Mouse (Mus musculus) midbrain, embryonic 15.5 days (tissue): ENCODE measurements around the gene Arhgap8. TPM values are rescaled to one million over a fixed set of nuclear protein-coding genes. Genes with fewer than 3 reads are reported as not detected.
"Not testable (repeated sequence)": the region's sequence is repeated elsewhere in the genome, so short reads cannot be mapped to it uniquely, and the experiment has no call there.

Experiments used
- ATAC-seq: fragments of 200-750 bp; cut with Nextera tagmentation; replicated peaks from 2 replicates; pipeline ENCODE4 v1.8.0; 2017; ENCODE audit warnings: moderate TSS enrichment
- H3K27ac ChIP-seq: fragments of 300-500 bp; sonication (generic); 2 replicates; pipeline ENCODE4 v1.5.1; 2015; ENCODE audit warnings: mild to moderate bottlenecking, inconsistent platforms
- H3K27me3 ChIP-seq: fragments of 300-500 bp; sonication (generic); replicated peaks from 2 replicates; pipeline ENCODE4 v1.6.1; 2015; ENCODE audit warnings: inconsistent platforms
- H3K36me3 ChIP-seq: fragments of 300-500 bp; sonication (generic); replicated peaks from 2 replicates; pipeline ENCODE4 v1.6.1; 2015; ENCODE audit warnings: inconsistent platforms
- H3K4me1 ChIP-seq: fragments of 300-500 bp; sonication (generic); 2 replicates; pipeline ENCODE4 v1.6.1; 2015; ENCODE audit warnings: inconsistent platforms
- H3K4me2 ChIP-seq: fragments of 300-500 bp; sonication (generic); 2 replicates; pipeline ENCODE4 v1.6.1; 2015; ENCODE audit warnings: inconsistent platforms, mild to moderate bottlenecking, moderate library complexity
- H3K4me3 ChIP-seq: fragments of 300-500 bp; sonication (generic); 2 replicates; pipeline ENCODE4 v1.5.1; 2015; ENCODE audit warnings: mild to moderate bottlenecking, inconsistent platforms
- H3K9ac ChIP-seq: fragments of 300-500 bp; sonication (generic); 2 replicates; pipeline ENCODE4 v1.6.1; 2015; ENCODE audit warnings: mild to moderate bottlenecking, inconsistent platforms
- H3K9me3 ChIP-seq: fragments of 300-500 bp; sonication (generic); 2 replicates; pipeline ENCODE4 v1.6.1; 2016; ENCODE audit warnings: inconsistent platforms
- WGBS: fragments of 180-500 bp; shearing (Covaris S2); methylation state at CpG from one replicate; pipeline ENCODE4 v1.1.7; 2015; ENCODE audit warnings: mixed read lengths; 5-methylcytosine and 5-hydroxymethylcytosine counted together
- polyA plus RNA-seq: library from polyadenylated mRNA; unstranded; fragments of >200 nt; fragmentation: Nextera tagmentation; extraction: Ambion mirVana; gene quantifications from 2 replicates; pipeline ENCODE4 v1.2.1, GENCODE M21; 2015

The Arhgap8 gene
- polyA plus RNA-seq, 1 experiment from 2014 or later = 0.59 TPM

DNA sequence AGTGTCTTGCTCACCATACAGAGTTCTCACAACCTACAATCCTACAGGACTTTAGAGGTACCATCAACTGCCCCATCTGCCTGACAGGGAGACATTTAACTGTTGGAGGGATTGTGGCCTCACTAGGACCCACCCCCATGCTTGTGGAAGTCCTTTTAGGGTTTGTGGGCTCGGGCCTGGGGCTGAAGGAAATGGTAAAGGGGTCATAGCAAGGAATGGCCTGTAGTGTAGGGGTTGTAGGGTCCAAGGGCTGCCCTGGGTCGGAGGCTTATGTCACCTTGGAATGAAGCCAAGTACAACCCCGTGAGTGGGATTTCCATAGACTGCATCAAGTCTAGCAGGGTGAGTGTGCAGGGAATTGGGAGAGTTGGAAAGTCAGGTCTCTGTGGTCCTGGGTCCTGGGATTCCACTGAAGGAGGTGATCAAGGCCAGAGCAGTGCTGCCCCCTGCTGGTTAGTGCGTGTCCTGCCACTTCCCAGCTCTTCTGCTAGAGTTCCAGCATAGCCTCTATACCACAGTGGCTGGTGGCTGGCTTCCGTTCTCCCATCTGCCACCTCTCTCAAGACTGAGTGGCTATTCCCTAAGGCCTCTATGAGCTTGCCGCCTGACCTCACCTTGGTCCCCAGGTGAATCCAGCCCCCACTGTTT, 19.6 kb upstream of the Arhgap8 start:
- H3K4me1 ChIP-seq = no peaks in the 10 kb centered on the region; the same call in 1 of the 2 replicates
- no peaks in the 10 kb centered on the region for H3K27me3 ChIP-seq
- no peak for ATAC-seq
- no peak overlapping the region for H3K27ac ChIP-seq
- H3K36me3 ChIP-seq = no peaks in the 10 kb centered on the region
- H3K9ac ChIP-seq = no peak overlapping the region
- no peak overlapping the region for H3K4me3 ChIP-seq
- no peaks in the 10 kb centered on the region for H3K9me3 ChIP-seq
- no peak overlapping the region for H3K4me2 ChIP-seq
- WGBS = 47% methylated on average over 6 of the region's 6 CpGs

DNA sequence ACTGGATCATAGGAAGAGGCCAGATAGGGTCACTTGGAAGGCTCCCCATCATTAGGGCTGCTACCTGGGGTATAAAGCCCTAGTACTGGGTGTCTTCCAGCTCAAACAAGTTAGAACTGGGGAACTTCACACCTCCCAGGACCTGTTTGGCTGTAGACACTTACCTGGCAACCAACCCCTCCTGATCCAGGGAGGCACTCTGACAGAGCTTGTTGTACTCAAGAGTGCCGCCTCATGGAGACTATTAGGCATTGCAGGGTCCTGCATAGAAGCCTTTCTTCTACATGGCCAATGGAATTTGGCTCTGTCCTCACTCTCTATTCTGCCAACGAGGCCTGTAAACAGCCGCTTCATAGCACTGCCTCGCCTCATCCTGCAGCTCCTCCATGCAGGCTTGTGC, 17.9 kb upstream of the Arhgap8 start:
- H3K4me2 ChIP-seq = no peak overlapping the region
- no peak overlapping the region for H3K9ac ChIP-seq
- WGBS = 23% methylated on average over 4 of the region's 4 CpGs
- no peak overlapping the region for H3K4me3 ChIP-seq
- H3K27ac ChIP-seq = no peak overlapping the region
- no peaks in the 10 kb centered on the region; the same call in 1 of the 2 replicates for H3K4me1 ChIP-seq
- H3K27me3 ChIP-seq = no peaks in the 10 kb centered on the region
- no peaks in the 10 kb centered on the region for H3K9me3 ChIP-seq
- no peak for ATAC-seq
- H3K36me3 ChIP-seq = no peaks in the 10 kb centered on the region

DNA sequence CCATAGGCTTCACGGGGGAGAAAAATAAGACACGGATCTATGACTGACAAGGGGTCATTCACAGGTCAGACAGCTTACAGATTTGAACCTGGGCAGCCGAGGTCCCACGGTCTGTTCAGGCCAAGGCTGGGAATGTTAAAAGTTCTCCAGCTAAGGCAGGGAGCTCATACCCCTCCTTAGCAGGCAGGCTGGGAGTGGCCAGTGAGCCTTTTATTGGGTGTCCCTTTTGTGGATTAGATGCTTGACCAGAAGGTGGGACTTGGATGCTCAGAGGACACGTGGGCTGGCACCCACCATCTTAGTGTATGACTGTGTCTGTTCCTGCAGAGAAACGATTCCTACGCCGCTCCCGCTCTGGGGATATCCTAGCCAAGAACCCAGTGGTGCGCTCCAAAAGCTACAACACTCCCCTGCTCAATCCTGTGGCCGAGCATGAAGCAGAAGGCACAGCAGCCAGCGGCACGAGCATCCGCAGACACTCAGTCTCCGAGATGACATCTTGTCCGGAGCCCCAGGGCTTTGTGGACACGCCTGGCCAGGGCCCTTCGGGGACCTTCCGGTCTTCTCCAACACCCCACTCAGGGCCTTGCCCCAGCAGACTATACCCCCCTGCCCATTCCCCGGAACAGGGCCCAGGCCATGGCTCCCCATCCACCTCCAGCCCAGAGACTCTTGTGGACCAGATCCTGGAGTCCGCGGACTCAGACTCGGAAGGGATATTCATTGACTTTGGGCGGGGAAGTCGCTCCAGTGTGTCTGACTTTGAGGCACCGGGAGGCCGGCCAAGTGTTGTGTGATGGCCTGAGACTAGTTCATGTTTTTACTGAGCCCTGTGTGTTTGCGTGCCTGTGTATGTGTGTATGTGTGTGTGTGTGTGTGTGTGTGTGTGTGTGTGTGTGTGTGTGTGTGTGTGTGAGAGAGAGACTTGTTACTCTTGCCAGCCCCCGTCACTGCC, 17.2 kb upstream of the Arhgap8 start:
- 88% methylated on average over 29 of the region's 29 CpGs for WGBS
- no peak overlapping the region for H3K27ac ChIP-seq
- H3K4me1 ChIP-seq = no peaks in the 10 kb centered on the region; the same call in 1 of the 2 replicates
- H3K27me3 ChIP-seq = no peaks in the 10 kb centered on the region
- no peak overlapping the region for H3K9ac ChIP-seq
- ATAC-seq = no peak
- no peak overlapping the region for H3K4me3 ChIP-seq
- no peaks in the 10 kb centered on the region for H3K36me3 ChIP-seq
- H3K9me3 ChIP-seq = no peaks in the 10 kb centered on the region
- H3K4me2 ChIP-seq = no peak overlapping the region

DNA sequence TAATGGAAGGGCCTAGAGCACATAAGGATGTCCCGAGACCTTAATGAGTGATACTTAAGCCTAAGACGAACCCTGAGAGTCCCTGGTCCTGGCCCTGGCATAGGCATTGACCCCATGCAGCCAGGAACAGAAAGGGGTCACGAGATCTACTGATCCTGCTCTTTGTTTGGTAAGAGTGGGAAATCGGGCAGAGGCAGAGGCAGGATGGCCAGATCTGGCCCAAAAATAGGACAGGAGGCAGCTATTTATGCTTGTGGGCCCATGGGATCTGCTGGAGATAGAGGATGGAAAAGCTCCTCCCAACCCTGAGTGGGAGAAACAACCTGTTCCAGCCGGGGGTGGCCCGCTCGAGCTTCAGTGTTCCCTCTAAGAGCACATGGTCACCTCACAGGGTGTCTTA, 15.9 kb upstream of the Arhgap8 start:
- Histone ChIP-seq H3K4me3 (no peak overlapping the region), H3K4me1 (no peaks in the 10 kb centered on the region), H3K36me3 (no peaks in the 10 kb centered on the region), H3K27me3 (no peaks in the 10 kb centered on the region), H3K4me2 (no peak overlapping the region), H3K27ac (no peak overlapping the region), H3K9me3 (peaks cover 2% of the 10 kb centered on the region; the same call in 1 of the 2 replicates), H3K9ac (no peak overlapping the region)
- no peak for ATAC-seq
- WGBS = 86% methylated on average over 7 of the region's 7 CpGs

DNA sequence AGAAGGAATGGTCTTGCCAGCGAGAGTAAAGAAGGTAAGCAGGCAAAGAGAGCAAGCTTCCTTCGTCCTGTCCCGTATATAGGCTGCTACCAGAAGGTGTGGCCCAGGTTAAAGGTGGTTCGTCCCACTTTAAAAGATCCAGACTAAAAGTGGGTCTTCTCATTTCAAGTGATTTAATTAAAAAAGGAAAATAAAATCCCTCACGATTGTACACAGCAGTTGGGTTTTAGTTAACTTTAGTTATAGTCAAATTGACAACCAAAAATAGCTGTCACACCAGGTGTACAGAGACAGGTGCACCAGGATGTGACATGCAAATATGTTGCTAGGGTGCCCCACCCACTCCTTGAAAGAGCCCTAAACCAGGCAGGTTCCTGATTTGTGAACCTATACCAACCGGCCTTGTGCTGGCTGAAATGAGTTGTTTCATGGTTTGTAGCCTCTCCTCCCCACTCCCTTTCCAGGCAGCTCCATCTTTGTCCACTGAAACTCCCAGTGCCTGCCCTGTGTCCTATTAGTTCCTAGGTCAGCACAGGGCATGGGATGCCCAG, 14.4 kb upstream of the Arhgap8 start:
- H3K4me2 ChIP-seq = no peak overlapping the region
- ATAC-seq = no peak
- no peaks in the 10 kb centered on the region for H3K4me1 ChIP-seq
- no peak overlapping the region for H3K9ac ChIP-seq
- no peak overlapping the region for H3K4me3 ChIP-seq
- H3K36me3 ChIP-seq = no peaks in the 10 kb centered on the region
- 87% methylated on average over 6 of the region's 6 CpGs for WGBS
- peaks cover 2% of the 10 kb centered on the region; the same call in 1 of the 2 replicates for H3K9me3 ChIP-seq
- H3K27ac ChIP-seq = no peak overlapping the region
- no peaks in the 10 kb centered on the region for H3K27me3 ChIP-seq

DNA sequence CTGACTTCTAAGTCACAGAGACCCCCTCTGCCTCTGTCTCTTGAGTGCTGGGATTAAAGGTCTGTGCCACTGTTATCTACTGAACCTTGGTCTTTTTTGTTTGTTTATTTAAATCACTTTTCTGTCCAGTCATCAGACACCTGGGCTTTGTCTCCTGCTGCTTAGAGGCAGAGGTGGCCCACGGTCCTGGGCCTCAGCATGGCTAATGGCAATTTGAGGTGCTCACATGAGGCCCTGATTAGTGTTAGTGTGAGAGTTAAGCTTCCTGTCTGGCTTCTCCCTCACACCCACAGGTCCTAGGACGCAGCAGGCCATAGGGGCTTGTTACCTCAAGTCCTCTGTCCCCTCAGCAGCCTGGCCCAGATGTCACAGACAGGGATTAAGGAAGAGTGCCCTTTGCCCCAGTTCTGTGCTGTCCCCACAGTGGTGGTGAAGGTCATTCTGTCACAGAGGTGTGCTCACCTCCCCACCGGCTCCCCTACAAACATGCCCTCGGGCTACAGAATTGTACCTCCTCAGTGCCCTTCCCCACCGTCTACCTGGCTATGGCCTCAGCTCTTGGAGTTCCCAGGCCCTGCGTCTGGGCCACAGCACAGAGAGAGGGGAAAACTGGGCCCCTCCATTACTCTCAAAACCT, 12.8 kb upstream of the Arhgap8 start:
- no peak for ATAC-seq
- H3K27ac ChIP-seq = no peak overlapping the region
- no peak overlapping the region for H3K4me2 ChIP-seq
- H3K9ac ChIP-seq = no peak overlapping the region
- H3K4me1 ChIP-seq = no peaks in the 10 kb centered on the region
- 82% methylated on average over 6 of the region's 6 CpGs for WGBS
- peaks cover 2% of the 10 kb centered on the region; the same call in 1 of the 2 replicates for H3K9me3 ChIP-seq
- no peaks in the 10 kb centered on the region for H3K27me3 ChIP-seq
- no peak overlapping the region for H3K4me3 ChIP-seq
- no peaks in the 10 kb centered on the region for H3K36me3 ChIP-seq

DNA sequence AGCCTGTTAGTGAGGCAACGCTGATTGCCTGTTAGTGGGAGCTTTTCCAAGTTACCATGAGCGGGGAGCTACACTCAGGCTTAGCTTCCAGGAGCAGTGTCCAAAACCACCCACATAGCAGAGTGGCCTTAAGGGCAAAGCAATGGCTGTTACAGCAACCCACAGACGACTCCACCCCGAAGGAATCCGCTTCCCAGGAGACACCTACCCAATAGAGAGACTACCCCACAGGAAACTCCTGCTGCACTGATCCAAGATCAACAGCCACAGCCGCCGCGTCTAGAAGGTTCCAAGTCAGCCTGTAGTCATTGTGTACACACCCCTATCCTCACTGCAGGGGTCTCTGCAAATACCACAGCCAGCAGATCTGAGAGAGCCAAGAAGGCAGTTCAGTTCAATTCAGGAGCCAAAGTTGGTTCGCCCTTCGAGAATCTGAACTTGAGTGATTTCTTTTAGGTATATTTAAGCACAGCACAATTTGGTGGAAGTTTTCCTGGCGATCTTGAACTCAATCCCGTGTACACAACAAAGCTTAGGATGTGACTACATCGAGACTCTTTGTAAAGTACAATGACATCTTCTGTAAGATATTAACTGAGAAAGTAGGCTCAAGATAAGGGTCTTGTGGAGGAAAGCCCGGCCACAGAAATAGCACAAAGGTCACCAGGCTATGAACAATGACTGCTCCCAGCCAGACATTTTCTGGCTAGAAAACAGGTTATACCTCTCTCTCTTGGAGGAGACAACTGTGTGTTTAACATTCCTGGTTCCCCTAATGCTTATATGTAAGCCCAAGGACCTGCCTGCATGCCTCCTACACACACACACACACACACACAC, 7.1 kb upstream of the Arhgap8 start:
- Histone ChIP-seq H3K36me3 (no peaks in the 10 kb centered on the region), H3K27ac (no peak overlapping the region), H3K9ac (no peak overlapping the region), H3K4me2 (no peak overlapping the region), H3K27me3 (no peaks in the 10 kb centered on the region), H3K4me1 (peaks cover 8% of the 10 kb centered on the region), H3K9me3 (peaks cover 2% of the 10 kb centered on the region; the same call in 1 of the 2 replicates), H3K4me3 (no peak overlapping the region)
- no peak for ATAC-seq
- 76% methylated on average over 14 of the region's 14 CpGs for WGBS

DNA sequence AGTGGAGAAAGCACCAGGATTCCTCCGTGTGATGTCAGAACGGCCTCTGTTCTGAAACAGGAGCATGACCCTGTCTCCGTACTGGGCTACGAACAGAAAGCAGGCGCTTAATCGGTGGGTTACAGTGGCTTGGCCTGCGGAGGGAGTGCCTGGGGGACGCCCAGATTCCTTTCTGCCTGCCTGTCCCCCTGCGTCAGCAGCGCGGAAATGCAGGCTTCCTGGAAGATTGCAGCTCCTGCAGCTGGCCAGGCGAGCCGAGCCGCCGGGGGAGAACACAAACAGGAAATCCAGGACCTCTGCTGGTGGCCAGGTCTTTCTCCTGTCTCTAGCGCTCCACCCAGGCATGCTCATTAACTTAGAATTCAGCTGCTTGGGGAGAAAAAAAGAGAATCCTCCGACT, 5.1 kb upstream of the Arhgap8 start:
- peak overlapping the region; percentile 71 for H3K27ac ChIP-seq
- H3K4me3 ChIP-seq = peak overlapping the region; percentile 19
- H3K9me3 ChIP-seq = no peaks in the 10 kb centered on the region
- H3K27me3 ChIP-seq = peaks cover 9% of the 10 kb centered on the region
- peak; percentile 70 for ATAC-seq
- under 1% methylated on average over 17 of the region's 17 CpGs for WGBS
- peaks cover 11% of the 10 kb centered on the region for H3K4me1 ChIP-seq
- no peaks in the 10 kb centered on the region for H3K36me3 ChIP-seq
- peak overlapping the region; percentile 48 for H3K4me2 ChIP-seq
- H3K9ac ChIP-seq = peak overlapping the region; percentile 31

DNA sequence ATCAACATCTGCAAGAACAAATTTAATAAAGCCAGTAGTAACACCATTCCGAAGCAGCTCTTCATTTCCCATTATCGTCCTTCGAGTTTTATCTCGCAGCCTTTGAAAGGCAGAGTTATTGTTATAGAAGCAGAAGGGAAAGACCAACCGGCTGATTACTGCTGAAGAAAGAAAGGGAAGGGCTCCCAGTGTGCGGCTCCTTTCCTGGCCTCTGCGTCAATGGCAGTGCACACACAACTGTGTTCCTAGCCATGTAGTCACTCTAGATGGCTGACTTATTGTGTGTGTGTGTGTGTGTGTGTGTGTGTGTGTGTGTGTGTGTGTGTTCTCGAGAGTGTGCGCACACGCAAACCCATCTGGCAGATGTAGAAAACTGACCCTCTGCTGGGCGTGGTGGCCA, 4.7 kb upstream of the Arhgap8 start:
- no peaks in the 10 kb centered on the region for H3K36me3 ChIP-seq
- peaks cover 15% of the 10 kb centered on the region for H3K4me1 ChIP-seq
- ATAC-seq = no peak
- peak overlapping the region; percentile 19 for H3K4me3 ChIP-seq
- WGBS = 32% methylated on average over 11 of the region's 11 CpGs
- H3K27ac ChIP-seq = peak overlapping the region; percentile 71
- peaks cover 13% of the 10 kb centered on the region for H3K27me3 ChIP-seq
- peak overlapping the region; percentile 31; the same call in 1 of the 2 replicates for H3K9ac ChIP-seq
- H3K9me3 ChIP-seq = no peaks in the 10 kb centered on the region
- H3K4me2 ChIP-seq = peak overlapping the region; percentile 48

DNA sequence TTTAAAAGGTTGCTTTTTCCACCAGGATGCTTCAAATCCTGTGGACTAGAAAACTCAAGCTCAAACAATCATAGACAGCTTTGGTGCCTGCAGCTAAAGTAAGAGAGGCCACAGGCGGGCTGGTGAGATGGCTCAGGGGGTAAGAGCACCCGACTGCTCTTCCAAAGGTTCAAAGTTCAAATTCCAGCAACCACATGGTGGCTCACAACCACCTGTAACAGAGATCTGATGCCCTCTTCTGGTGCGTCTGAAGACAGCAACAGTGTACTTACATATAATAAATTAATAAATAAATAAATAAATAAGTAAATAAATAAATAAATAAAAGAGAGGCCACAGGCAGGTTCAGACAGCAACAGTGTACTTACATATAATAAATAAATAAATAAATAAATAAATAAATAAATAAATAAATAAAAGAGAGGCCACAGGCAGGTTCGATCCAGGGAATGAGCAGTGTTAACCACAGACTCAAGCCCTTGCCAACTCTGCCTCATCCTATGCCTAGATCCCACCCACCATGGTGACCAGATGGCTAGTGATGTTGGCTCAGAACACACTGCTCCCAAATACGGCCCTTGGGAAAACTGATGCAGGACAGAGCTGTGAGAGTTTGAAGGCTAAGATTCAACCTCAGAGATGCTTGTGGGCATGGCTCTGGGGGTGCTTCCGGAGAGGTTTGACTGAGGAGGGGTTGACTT, 2.1 kb upstream of the Arhgap8 start:
- not testable (repeated sequence) for H3K4me2 ChIP-seq, H3K36me3 ChIP-seq, H3K9me3 ChIP-seq, H3K27ac ChIP-seq, H3K4me3 ChIP-seq, H3K9ac ChIP-seq, ATAC-seq
- Histone ChIP-seq H3K4me1 (peaks cover 19% of the 10 kb centered on the region), H3K27me3 (peaks cover 29% of the 10 kb centered on the region)
- WGBS = 66% methylated on average over 6 of the region's 6 CpGs

DNA sequence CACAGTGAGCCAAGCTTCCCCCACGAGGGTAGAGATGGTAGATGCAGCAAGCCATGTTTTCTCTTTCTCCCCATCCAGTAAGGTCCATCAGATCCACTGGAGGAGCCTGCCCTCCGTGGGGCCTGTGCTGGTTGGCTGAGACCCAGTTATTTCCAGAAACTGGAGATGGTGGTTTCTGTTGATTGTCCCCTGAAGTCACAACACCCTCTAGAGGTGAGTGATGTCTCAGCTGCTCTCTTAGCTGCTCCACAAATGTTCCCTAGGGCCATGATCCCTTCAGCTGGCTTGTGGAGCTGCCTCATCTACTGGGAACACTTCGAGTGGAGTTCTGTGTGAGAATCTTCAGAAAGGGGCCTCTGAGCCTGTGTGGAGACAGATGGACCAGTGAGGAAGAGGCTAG, 1.1 kb upstream of the Arhgap8 start:
- WGBS = 72% methylated on average over 3 of the region's 3 CpGs
- Histone ChIP-seq H3K27me3 (peaks cover 29% of the 10 kb centered on the region), H3K36me3 (no peaks in the 10 kb centered on the region), H3K9ac (no peak overlapping the region), H3K27ac (no peak overlapping the region), H3K4me2 (no peak overlapping the region), H3K9me3 (no peaks in the 10 kb centered on the region), H3K4me1 (peaks cover 19% of the 10 kb centered on the region), H3K4me3 (no peak overlapping the region)
- ATAC-seq = no peak
